Mouse (Mus musculus): Measurements from ENCODE around the gene Aldh8a1. TPM values are rescaled to one million over a fixed set of nuclear protein-coding genes. Genes with fewer than 3 reads are reported as not detected.

The Aldh8a1 gene
- polyA plus RNA-seq, 1 experiment from 2014 or later = not detected

DNA sequence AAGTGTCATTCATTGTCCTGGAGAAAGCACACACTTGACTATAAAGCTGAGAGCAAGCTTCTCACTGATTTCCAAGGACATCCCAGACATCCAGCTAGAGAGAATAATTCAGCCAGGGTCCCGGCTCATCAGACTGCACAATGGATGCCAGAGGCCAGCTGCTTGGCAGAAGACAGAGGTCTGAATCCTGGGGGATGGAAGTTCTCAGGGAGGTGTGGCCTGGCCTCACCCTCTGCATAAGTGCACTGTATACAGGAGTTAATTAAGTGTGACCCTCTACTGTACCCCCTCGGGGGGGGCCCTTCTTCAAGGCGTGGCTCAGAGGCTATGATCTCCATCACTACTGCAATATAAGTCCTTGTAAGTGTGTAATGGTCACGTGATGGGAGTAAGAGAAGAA lies 24.2 kb downstream of the Aldh8a1 start:
- H3K4me2 ChIP-seq = no peak overlapping the region
- ATAC-seq (ENCODE audit: low FRiP score) = no peak
- no peaks in the 10 kb centered on the region for H3K9me3 ChIP-seq
- H3K9ac ChIP-seq = no peak overlapping the region
- H3K36me3 ChIP-seq = no peaks in the 10 kb centered on the region
- no peak overlapping the region for H3K27ac ChIP-seq
- WGBS = 52% methylated on average over 4 of the region's 4 CpGs
- 0 out of 2 replicates have a peak, but pooled peaks cover 3% of the 10 kb centered on the region for H3K4me1 ChIP-seq (replicated peaks)
- H3K27me3 ChIP-seq = no peaks in the 10 kb centered on the region
- H3K4me3 ChIP-seq = no peak overlapping the region

DNA sequence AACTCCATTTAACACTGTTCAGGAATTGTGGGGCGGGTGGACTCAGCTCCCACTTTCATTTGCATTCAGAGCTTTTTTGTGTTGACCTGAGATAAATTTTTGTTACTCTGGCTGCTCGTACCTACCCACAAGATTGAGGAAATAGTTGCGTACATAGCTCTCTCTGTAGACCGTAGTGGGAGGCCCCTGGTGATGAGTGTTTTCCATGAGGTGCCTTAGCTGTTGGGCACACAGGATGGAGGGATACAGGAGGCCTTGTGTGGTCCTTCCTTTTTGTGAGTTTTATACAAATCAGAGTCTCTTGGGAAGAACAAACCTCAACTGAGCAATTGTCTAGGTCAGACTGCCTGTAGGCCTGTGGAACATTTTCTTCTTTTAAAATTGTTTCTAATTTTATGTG lies 27.7 kb downstream of the Aldh8a1 start:
- H3K36me3 ChIP-seq = no peaks in the 10 kb centered on the region
- H3K27me3 ChIP-seq = no peaks in the 10 kb centered on the region
- H3K4me3 ChIP-seq = no peak overlapping the region
- no peak overlapping the region for H3K9ac ChIP-seq
- H3K9me3 ChIP-seq = no peaks in the 10 kb centered on the region
- H3K4me2 ChIP-seq = no peak overlapping the region
- ATAC-seq (ENCODE audit: low FRiP score) = no peak
- 95% methylated on average over 4 of the region's 4 CpGs for WGBS
- H3K4me1 ChIP-seq (replicated peaks) = 0 out of 2 replicates have a peak, but pooled peaks cover 3% of the 10 kb centered on the region
- no peak overlapping the region for H3K27ac ChIP-seq

DNA sequence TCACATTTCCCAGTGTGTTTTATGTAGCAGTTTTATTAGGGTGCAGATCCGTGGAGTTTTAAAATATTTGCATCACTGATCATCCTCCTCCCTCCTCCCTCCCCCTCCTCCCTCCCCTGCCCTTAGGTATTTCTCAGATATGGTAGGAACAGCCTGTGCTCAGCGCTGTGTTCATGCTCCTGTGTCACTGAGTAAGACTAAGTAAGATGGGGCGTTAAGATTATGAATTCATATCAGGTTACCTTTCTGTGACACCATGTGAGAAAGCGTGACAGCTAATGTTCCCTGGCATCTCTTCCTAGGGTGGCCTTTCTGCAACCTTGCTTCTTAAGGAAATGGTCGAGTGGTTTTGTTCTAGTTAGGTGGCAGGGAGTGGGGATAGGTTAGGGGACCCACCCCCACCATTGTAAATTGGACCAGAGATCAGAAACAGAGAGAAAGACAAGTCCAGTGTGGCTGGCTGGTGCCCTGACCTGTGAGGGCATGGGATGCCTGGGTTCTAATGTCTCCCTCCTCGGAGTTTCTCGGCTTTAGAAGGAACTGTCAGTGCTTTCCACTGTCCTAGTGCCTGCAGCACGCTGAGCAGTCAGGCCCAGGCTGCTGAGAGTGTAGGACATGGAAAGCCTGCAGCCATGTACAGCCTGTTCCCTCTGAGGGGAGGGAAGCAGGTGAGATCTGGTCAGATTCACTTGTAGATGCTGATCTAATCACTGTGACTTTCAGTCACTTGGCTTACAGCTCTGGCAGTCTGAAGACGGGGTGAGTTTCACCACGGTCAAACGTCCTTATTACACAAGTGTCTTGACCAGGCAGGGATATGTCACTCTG lies 28.8 kb downstream of the Aldh8a1 start:
- ATAC-seq (ENCODE audit: low FRiP score) = no peak

DNA sequence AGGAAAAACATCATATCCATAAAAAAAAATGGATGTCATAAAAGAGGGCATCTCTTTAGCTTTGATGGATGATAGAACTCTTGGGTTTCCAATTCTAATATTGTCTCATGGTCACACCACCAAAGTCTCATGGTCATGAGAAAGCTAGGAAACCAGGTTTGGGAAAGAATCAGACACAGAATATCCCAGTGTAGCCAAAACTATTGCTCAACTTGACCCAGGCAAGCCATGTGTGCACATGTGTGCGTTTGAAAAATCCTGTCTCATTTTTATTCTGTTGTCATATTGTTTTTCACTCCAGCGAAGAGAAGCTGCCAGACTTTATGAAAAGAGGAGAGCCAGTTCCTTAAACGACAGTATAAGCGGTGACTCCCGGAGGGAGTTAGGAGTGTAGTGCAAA lies 33.6 kb downstream of the Aldh8a1 start:
- Histone ChIP-seq H3K4me1 (replicated peaks) (no peaks in the 10 kb centered on the region), H3K4me3 (no peak overlapping the region), H3K9ac (no peak overlapping the region), H3K9me3 (no peaks in the 10 kb centered on the region), H3K36me3 (no peaks in the 10 kb centered on the region), H3K27me3 (no peaks in the 10 kb centered on the region), H3K4me2 (no peak overlapping the region), H3K27ac (no peak overlapping the region)
- WGBS = 82% methylated on average over 5 of the region's 5 CpGs
- no peak for ATAC-seq (ENCODE audit: low FRiP score)

More for the DNA sequence above, 28.8 kb downstream of the Aldh8a1 start:
- Histone ChIP-seq H3K36me3 (no peaks in the 10 kb centered on the region), H3K9ac (no peak overlapping the region), H3K4me2 (no peak overlapping the region), H3K9me3 (no peaks in the 10 kb centered on the region), H3K4me3 (no peak overlapping the region), H3K27ac (no peak overlapping the region), H3K27me3 (no peaks in the 10 kb centered on the region), H3K4me1 (replicated peaks) (0 out of 2 replicates have a peak, but pooled peaks cover 3% of the 10 kb centered on the region)
- WGBS = 78% methylated on average over 11 of the region's 11 CpGs

DNA sequence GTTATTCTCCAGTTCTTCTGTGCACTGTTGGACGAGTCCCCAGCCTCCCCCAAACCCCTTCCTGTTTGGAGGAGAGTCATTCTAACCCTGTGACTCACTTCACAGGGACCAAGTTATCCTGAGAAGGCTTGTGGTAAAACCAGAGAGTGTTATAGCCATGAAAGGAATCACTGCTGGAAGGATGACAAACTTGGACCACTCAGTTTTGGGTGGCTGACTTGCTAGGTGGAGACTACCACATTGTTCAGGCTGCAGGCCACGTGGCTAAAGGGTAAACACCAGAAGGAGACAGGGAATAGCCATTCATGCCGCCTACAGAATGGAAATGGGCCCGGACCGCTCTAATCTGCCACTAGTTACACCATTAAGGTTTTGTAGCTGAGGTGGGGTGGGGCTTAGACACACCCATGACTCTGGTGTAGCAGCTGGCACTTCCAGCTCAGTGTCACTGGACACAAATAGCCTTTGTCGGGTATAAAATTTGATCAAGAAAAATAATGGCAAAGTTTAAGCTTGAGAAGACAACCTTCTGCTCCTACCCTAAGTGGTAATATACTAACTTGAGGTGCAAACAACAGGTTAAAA lies 34.6 kb downstream of the Aldh8a1 start:
- Histone ChIP-seq H3K4me1 (replicated peaks) (no peaks in the 10 kb centered on the region), H3K4me3 (no peak overlapping the region), H3K9me3 (no peaks in the 10 kb centered on the region), H3K9ac (no peak overlapping the region), H3K4me2 (no peak overlapping the region), H3K27me3 (no peaks in the 10 kb centered on the region), H3K36me3 (no peaks in the 10 kb centered on the region), H3K27ac (no peak overlapping the region)
- WGBS = 83% methylated on average over 6 of the region's 6 CpGs
- ATAC-seq (ENCODE audit: low FRiP score) = no peak

DNA sequence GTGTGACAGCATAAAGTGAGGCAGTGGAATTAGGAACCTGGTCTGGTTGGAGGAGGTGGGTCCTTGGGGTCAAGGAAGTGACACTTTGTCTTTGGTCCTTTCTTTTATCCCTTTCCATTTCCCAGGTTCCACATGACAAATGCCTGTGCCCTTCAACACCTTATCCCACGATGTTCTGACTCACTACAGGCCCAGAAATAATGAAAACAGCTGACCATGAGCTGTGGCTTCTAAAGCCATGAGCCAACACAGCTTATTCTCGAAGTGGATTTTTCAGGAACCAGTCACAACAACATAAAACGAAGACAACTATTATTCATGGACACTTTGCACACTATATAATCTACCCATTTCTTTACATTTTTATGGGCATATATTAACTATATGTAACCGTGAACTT lies 37.9 kb downstream of the Aldh8a1 start:
- Histone ChIP-seq H3K4me1 (replicated peaks) (no peaks in the 10 kb centered on the region), H3K4me2 (no peak overlapping the region), H3K9ac (no peak overlapping the region), H3K9me3 (no peaks in the 10 kb centered on the region), H3K27me3 (no peaks in the 10 kb centered on the region), H3K27ac (no peak overlapping the region), H3K36me3 (no peaks in the 10 kb centered on the region), H3K4me3 (no peak overlapping the region)
- WGBS = 87% methylated on average over 4 of the region's 4 CpGs
- ATAC-seq (ENCODE audit: low FRiP score) = no peak

DNA sequence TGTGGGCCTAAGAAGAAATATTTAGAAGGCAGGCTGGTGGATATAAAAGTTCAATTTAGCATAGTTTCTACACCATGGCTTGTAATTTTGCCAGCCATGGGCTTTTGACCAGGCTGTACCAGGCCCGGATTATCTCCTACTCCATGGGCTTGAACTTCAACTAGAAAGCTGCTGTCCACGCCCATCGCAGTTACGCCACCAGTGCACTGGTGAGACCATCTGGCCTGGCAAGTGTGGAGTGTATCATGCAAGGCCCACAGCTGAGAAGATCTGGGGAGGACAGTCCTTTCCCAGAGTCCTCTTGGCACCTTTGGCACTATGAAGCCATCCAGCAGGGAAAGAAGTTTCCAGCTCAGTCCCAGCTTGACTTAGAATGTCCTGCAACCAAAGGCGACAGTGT lies 39.1 kb downstream of the Aldh8a1 start:
- Histone ChIP-seq H3K9ac (no peak overlapping the region), H3K4me3 (no peak overlapping the region), H3K27me3 (no peaks in the 10 kb centered on the region), H3K4me2 (no peak overlapping the region), H3K9me3 (no peaks in the 10 kb centered on the region), H3K4me1 (replicated peaks) (no peaks in the 10 kb centered on the region), H3K27ac (no peak overlapping the region), H3K36me3 (no peaks in the 10 kb centered on the region)
- ATAC-seq (ENCODE audit: low FRiP score) = no peak
- WGBS = 94% methylated on average over 5 of the region's 5 CpGs

DNA sequence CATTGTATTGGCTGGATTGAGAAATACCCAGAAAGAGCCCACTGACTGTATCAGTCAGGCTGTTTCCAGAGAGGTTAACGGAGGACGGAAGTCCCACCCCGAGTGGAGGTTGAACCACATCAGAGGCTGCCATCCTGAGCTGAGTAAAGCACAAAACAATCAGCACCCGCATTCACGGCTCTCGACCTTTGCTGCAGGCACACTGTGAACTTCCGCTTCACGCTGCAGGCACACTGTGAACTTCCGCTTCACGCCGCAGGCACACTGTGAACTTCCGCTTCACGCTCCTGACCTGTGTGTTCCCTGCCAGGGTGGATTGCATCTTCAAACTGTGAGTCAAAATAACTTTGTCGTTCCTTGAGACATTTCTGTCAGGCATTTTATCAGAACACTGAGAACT lies 42.1 kb downstream of the Aldh8a1 start:
- H3K9ac ChIP-seq = no peak overlapping the region
- no peaks in the 10 kb centered on the region for H3K9me3 ChIP-seq
- H3K4me1 ChIP-seq (replicated peaks) = no peaks in the 10 kb centered on the region
- WGBS = 85% methylated on average over 14 of the region's 14 CpGs
- no peak for ATAC-seq (ENCODE audit: low FRiP score)
- no peaks in the 10 kb centered on the region for H3K27me3 ChIP-seq
- no peaks in the 10 kb centered on the region for H3K36me3 ChIP-seq
- no peak overlapping the region for H3K4me3 ChIP-seq
- no peak overlapping the region for H3K4me2 ChIP-seq
- H3K27ac ChIP-seq = no peak overlapping the region

DNA sequence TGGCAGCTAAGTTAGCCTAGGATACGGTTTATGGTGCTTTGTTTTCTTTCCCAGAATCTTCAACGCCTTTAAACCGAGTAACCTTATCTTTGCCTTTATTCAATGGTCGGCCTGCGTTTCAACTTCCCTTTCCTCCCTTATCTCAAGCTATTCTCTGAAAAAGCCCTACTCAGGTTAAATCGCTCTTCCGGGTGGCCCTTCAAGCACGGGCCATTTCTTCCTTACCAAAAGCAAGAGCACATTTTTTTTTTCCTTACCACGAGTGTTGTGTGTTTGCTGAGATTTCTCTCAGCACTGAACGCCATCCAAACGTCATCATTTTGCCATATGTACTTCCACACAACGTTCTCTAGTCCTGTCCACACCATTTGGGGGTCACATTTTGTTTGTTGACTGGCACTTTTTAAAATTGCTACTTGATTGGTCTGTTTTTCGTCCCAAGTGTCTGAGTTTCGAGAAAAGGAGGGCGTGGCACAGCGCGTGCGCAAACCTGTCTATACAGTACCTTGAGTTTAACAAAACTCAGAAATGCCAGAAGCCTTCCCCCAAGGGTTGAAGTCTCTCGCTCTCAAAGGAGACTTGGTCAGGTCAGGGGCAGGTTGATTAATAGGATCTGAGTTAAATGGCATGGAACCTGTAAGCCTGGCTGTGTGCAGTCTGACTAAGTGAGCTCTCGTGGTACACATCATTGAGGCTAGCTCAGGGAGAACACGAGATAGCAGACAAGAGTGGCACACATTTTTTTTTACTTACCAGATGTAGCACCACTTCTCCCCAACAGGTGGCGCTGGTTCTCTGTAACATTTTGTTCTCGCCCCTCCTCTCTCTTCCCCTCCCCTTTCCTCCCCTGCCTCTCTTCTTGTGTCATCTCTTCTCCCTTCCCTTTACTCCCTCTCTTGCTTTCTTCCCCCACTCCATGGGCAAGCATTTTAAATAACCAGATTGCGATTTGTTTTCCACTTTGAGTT lies 43.6 kb downstream of the Aldh8a1 start:
- 79% methylated on average over 24 of the region's 24 CpGs for WGBS
- ATAC-seq (ENCODE audit: low FRiP score) = no peak
- Histone ChIP-seq H3K9me3 (no peaks in the 10 kb centered on the region), H3K36me3 (no peaks in the 10 kb centered on the region), H3K4me3 (no peak overlapping the region), H3K27me3 (no peaks in the 10 kb centered on the region), H3K4me1 (replicated peaks) (no peaks in the 10 kb centered on the region), H3K27ac (no peak overlapping the region), H3K9ac (no peak overlapping the region), H3K4me2 (no peak overlapping the region)

DNA sequence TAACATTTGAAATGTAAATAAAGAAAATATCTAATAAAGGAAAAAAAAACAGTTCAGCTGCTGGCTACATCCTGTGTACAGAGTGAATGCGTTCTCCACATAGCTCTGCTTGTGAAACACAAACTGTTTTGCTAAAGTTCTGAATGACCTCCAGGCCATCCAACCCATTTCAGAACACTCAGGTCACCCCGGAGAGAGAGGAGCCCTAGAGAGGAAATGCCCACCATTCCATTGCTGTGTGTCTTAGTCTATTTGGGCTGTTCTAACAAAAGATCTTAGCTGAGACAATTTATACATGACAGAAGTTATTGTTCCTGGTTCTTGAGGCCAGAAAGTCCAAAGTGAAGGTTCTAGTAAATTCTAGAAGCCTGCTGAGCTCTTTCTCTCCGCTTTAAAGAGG lies 49.4 kb downstream of the Aldh8a1 start:
- 64% methylated on average over 3 of the region's 3 CpGs for WGBS
- Histone ChIP-seq H3K9me3 (no peaks in the 10 kb centered on the region), H3K9ac (no peak overlapping the region), H3K36me3 (no peaks in the 10 kb centered on the region), H3K27ac (no peak overlapping the region), H3K4me2 (no peak overlapping the region), H3K4me3 (no peak overlapping the region), H3K27me3 (no peaks in the 10 kb centered on the region), H3K4me1 (replicated peaks) (no peaks in the 10 kb centered on the region)
- no peak for ATAC-seq (ENCODE audit: low FRiP score)

DNA sequence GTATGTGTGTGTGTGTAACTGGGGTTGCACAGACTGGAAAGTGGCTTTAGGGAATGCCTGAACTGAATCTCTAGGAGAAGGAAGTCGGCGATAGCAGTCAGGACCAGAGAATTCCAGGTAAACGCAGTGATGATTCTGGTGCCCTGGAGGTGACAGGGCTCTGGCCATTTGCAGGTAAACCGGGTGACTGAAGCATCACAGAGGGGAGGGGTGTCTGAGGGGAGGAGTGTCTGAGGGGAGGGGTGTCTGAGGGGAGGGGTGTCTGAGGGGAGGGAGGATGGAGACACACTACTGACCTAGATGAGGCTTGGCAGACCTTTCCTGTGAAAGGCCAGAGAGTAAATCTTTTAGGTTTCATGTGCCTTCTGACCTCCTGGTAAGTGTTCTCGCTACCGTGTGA lies 50.9 kb downstream of the Aldh8a1 start:
- no peaks in the 10 kb centered on the region for H3K4me1 ChIP-seq (replicated peaks)
- H3K9me3 ChIP-seq = no peaks in the 10 kb centered on the region
- H3K27me3 ChIP-seq = no peaks in the 10 kb centered on the region
- no peaks in the 10 kb centered on the region for H3K36me3 ChIP-seq
- no peak for ATAC-seq (ENCODE audit: low FRiP score)
- H3K27ac ChIP-seq = no peak overlapping the region
- H3K4me2 ChIP-seq = no peak overlapping the region
- H3K4me3 ChIP-seq = no peak overlapping the region
- WGBS = 81% methylated on average over 6 of the region's 6 CpGs
- H3K9ac ChIP-seq = no peak overlapping the region

DNA sequence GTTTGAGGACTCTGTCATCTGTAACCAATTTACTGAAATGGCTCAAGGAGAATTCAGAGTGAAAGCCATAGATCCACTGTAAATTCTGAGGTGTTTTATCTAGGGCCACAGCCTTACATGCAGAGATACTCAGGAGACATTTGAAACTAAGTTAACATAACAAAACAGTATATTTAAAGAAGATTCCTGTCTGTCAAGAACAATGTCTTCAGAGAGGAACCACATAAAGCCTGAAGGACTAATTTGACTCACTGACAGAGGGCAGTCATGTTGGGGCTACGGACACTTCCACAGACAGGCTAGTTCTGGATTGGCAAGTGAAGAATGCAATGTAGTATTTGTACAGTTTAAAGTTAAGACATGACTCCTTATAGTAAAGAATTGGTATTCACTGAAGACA lies 62.2 kb downstream of the Aldh8a1 start:
- Histone ChIP-seq H3K4me2 (no peak overlapping the region), H3K4me1 (replicated peaks) (peaks cover 8% of the 10 kb centered on the region; the same call in 1 of the 2 replicates), H3K27ac (no peak overlapping the region), H3K4me3 (no peak overlapping the region), H3K36me3 (no peaks in the 10 kb centered on the region), H3K9ac (no peak overlapping the region), H3K9me3 (no peaks in the 10 kb centered on the region), H3K27me3 (no peaks in the 10 kb centered on the region)
- 89% methylated on average over 1 of the region's 1 CpGs for WGBS
- no peak for ATAC-seq (ENCODE audit: low FRiP score)

Data from hindbrain, embryonic 13.5 days (tissue).